Mouse (Mus musculus) heart, adult 9 months (tissue): ENCODE measurements at regions not wholly inside any gene's neighbourhood (a gene's known extent, or its start where the extent isn't known, plus 50 kb on each side); places are given as distances from the start of the nearest gene placed in this dataset.

Experiments
- DNase-seq, 2 experiments: peaks; one replicate each; pipeline ENCODE4 v3.0.0; 2022; ENCODE audit warnings: low spot score in 2 of 2

DNA sequence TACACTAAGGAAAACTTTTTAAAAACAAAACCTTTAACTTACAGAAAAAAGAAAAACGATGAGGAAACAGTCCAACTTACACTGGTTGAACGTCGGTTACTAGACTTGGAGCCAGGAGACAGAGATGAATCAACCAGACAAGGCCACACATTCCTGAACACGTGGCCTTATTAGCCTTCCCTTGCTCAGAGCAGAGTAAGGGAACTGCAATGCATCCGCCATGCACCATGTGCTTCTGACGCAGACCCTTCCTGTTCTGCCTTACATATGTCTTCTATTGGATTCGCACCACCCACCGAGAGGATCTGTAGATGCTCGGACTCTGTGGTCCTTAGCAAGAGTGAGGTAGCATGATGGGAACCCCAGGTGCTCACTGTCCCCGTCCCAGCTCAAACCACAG, 336.2 kb upstream of the Zfp637 start:
- DNase-seq = no peak

- DNase-seq = no peak
These were observed 335.5 kb upstream of the Zfp637 start for GRCm38 (mm10) chr6:117505431-117505830.

- DNase-seq = no peak
These were observed 334.4 kb upstream of the Zfp637 start for GRCm38 (mm10) chr6:117506619-117507018.

GRCm38 (mm10) chr6:117508860-117509259, 332.1 kb upstream of the Zfp637 start:
- no peak for DNase-seq

DNA sequence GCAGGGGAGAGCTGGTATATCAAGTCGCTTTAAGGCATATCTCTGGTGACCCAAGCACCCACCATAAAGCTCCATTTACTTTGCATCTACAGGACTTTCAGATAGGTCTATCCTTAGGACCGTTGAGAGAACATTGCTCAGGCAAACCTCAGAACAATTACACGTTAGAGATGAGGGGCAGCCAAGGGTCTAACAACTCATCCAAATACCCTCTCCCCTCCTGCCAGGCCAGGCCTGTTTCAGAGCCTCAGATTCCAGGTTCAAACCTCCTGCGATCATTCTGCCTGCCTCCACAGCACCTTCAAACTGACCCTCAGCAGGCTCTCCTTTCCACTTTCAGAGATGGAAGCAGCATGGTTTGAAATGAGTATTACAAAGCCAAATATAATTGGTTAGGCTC, 331.0 kb upstream of the Zfp637 start:
- DNase-seq = no peak

- DNase-seq = no peak
These were observed 326.1 kb upstream of the Zfp637 start for GRCm38 (mm10) chr6:117514831-117515230.

GRCm38 (mm10) chr6:117516906-117517305, 324.1 kb upstream of the Zfp637 start:
- DNase-seq = no peak

DNA sequence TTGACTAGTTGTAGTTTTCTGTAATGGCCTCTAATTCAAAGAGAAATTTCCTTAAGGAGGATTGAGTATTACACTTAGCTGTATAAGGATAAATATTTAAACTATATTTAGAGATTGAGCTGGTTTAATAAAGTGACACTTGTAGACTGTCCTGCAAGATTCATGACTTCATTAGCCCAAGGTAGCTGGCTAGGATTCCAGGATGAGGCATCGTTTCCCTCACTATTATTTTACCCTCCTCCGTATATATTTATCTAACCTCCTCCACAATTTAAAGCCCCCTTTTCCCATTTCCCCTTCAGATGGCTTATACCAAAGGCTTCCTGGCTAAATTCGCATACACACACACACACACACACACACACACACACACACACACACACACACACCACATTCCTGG, 322.0 kb upstream of the Zfp637 start:
- DNase-seq = no peak

- DNase-seq = no peak
These were observed 321.5 kb upstream of the Zfp637 start for GRCm38 (mm10) chr6:117519466-117519865.

GRCm38 (mm10) chr6:117526161-117526935, 314.6 kb upstream of the Zfp637 start:
- DNase-seq = no peak

- no peak for DNase-seq
These were observed 313.5 kb upstream of the Zfp637 start for GRCm38 (mm10) chr6:117527526-117527925.

GRCm38 (mm10) chr6:117534149-117534548, 306.8 kb upstream of the Zfp637 start:
- no peak for DNase-seq

GRCm38 (mm10) chr6:117534991-117535390, 306.0 kb upstream of the Zfp637 start:
- no peak for DNase-seq

- DNase-seq = no peak
These were observed 304.9 kb upstream of the Zfp637 start for GRCm38 (mm10) chr6:117536084-117536483.

DNA sequence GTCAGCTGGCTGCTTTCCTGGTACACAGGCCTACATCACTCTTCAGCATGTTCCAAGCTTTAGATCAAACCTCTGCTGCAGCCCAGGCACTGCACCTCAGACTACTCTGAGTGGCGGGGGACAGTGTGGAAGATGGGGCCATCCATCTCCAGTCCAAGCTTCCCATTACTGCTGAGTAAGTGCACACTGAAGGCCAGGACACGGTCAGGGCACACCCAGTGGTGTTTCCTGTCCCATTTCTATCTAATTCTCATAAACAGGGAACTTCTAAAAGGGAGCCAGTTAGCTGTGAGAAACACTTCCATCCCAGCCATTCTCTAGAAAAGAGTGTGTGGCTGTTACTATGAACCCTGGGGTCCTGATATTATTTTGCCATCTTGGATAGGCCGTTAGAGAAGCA, 298.5 kb upstream of the Zfp637 start:
- no peak for DNase-seq

DNA sequence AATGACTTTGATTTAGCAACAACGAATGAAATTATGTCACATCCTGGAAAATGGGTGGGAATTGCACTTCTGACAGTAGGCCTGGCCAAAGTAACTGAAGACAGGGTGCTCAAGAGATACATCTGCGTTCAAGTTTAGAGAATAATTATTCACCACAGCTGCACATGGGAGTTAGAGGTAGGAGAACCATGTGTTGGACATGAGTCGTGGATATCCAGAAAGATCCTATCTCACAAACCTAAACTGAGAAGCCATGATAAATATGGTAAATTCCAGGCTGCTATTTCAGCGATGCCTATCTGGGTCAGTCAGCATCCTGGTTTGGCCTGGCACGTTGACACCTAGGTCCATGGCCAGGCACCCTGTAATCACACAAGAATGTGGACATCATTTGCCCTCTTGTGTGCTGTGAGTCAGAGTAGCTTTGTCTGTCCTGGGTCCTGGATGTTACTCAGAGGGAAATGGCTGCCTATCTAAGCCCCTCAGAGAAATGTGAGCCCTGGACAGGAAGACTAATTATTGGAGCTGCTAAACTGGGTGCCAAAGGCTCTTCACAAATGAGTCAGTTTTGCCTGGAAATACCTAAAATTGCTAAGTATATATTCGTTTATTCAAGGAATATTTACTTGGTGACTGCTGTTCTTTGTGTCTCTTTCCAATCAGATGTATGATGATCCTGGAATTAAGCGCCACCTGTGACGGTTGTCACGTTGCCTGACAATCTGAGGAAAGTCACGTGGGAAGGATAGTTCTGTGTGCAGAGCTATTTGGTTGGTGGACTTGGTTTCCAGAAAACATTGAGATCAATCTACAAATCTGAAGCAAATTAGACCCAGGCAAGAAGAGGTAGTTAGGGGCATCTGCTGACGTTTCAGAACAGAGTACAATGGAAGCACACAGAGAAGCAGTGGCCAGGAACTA, 296.4 kb upstream of the Zfp637 start:
- DNase-seq = no peak

- no peak for DNase-seq
These were observed 290.1 kb upstream of the Zfp637 start for GRCm38 (mm10) chr6:117550930-117551329.

DNA sequence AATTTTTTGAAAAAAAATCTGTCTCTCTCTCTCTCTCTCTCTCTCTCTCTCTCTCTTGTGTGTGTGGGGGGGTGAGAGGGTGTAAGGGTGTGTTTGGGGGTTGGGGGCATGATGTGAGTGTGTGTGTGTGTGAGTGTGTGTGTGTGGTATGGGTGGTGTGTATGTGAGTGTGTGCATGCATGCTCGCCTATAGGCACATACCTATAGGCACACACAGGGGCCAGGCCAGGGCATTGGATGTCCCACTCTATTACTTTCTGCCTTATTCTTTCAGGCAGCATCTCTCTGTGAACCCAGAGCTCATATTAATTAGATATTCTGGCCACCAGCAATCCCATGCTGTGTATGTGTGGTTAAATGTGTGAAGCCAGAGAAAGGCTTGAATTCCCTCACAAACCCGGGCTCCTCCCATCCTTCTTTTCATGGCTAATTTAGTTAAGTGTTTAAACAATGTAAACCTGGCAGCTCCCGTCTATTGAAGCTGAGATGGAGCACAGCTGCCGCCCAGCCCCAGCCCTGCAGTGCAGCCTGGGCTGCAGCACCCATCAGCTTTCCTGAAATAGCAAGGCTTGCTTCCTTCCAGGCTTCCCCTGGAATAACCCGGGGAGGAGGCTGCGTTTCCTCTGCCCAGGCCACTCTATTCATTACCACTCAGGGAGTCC, 288.8 kb upstream of the Zfp637 start:
- DNase-seq = peak; percentile 80 to 90

GRCm38 (mm10) chr6:117563159-117563558, 277.8 kb upstream of the Zfp637 start:
- DNase-seq = no peak

GRCm38 (mm10) chr6:117563704-117564103, 277.3 kb upstream of the Zfp637 start:
- no peak for DNase-seq

DNA sequence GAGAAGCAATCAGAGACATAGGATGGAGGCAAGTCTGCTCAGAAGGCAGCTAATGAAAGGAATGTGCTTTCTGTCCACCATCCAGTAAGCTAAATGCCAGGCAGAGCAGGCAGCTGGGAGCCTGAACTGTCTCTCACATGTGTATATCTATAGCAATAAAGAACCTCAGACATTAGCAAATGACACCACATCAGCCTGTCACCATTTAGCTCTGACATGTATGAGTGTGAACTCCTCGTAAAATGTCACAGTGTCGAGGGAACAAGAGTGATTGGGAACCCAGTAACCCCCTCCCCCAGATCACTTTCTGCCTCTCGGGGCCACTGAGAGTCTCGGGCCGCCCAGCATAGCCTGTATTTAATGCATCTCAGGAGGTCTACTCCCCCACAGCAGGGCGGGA, 274.2 kb upstream of the Zfp637 start:
- DNase-seq = no peak

DNA sequence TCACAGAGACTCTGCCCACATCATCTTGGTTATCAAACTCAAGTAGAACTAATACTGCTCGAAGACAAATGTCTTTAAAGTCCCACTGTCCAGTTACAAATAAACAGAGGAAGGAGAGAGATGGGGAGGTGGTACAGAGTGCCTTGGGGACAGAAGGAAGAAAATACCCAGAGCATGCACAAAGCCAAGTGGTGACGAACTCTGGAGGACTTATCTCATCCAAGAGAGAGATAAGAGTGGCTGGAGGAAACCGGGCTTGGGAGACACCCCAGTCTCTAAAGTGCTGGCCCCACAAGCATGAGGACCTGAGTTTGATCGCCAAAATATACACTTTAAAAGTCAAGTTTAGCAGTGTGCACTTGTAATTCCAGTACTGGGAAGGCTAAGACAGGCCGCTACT, 273.3 kb upstream of the Zfp637 start:
- DNase-seq = peak in 1 of 2 experiments; percentile 24
